Mouse (Mus musculus) liver, adult 2 months (tissue): ENCODE measurements at regions not wholly inside any gene's neighbourhood (a gene's known extent, or its start where the extent isn't known, plus 50 kb on each side); places are given as distances from the start of the nearest gene placed in this dataset.
A peak's percentile ranks its signal among the peaks of the same experiment; 100 is the strongest.

Experiments
- DNase-seq: peaks from one replicate; pipeline ENCODE4 v3.0.0-alpha.2; 2011; ENCODE audit warnings: low read depth, low spot score; ENCODE audit errors: extremely low read depth
- H3K27ac ChIP-seq: fragments of 200-500 bp; replicated peaks from 2 replicates; pipeline ENCODE4 v1.5.1; 2012; ENCODE audit warnings: low read depth, mild to moderate bottlenecking, control low read depth, inconsistent platforms, low read length; ENCODE audit not compliant: insufficient read depth
- H3K27me3 ChIP-seq: fragments of 200-500 bp; 2 replicates; pipeline ENCODE4 v1.6.1; 2012; ENCODE audit warnings: mild to moderate bottlenecking, moderate library complexity, low read length, inconsistent platforms; ENCODE audit not compliant: control insufficient read depth, insufficient read depth
- H3K36me3 ChIP-seq: fragments of 200-500 bp; 2 replicates; pipeline ENCODE4 v1.6.1; 2012; ENCODE audit warnings: low read length, inconsistent platforms; ENCODE audit not compliant: control insufficient read depth, insufficient read depth
- H3K4me1 ChIP-seq: fragments of 200-500 bp; 2 replicates; pipeline ENCODE4 v1.6.1; 2011; ENCODE audit warnings: low read length; ENCODE audit not compliant: control insufficient read depth, insufficient read depth
- H3K4me3 ChIP-seq: fragments of 200-500 bp; 2 replicates; pipeline ENCODE4 v1.5.1; 2011; ENCODE audit warnings: low read depth, mild to moderate bottlenecking, control low read depth, low read length, moderate library complexity; ENCODE audit not compliant: insufficient read depth
- H3K79me2 ChIP-seq: fragments of 200-500 bp; 2 replicates; pipeline ENCODE4 v1.6.1; 2012; ENCODE audit warnings: inconsistent platforms, mild to moderate bottlenecking, low read length, moderate library complexity; ENCODE audit not compliant: control insufficient read depth, insufficient read depth
- H3K9ac ChIP-seq: fragments of 200-500 bp; 2 replicates; pipeline ENCODE4 v1.6.1; 2012; ENCODE audit warnings: low read depth, mild to moderate bottlenecking, control low read depth, inconsistent platforms, low read length
- CTCF ChIP-seq: fragments of 200-500 bp; IDR thresholded peaks from 2 replicates; pipeline ENCODE4 v1.5.1; 2011; ENCODE audit warnings: low read depth, low read length, control low read depth
- POLR2A ChIP-seq: fragments of 200-500 bp; IDR thresholded peaks from 2 replicates; pipeline ENCODE4 v1.6.1; 2011; ENCODE audit warnings: low read length, control low read depth; ENCODE audit not compliant: insufficient read depth; ENCODE audit errors: extremely low read depth
- WGBS: fragments of 180-500 bp; shearing (Covaris S2); methylation state at CpG from one replicate; pipeline ENCODE4 v1.1.7; 2018; 5-methylcytosine and 5-hydroxymethylcytosine counted together

DNA sequence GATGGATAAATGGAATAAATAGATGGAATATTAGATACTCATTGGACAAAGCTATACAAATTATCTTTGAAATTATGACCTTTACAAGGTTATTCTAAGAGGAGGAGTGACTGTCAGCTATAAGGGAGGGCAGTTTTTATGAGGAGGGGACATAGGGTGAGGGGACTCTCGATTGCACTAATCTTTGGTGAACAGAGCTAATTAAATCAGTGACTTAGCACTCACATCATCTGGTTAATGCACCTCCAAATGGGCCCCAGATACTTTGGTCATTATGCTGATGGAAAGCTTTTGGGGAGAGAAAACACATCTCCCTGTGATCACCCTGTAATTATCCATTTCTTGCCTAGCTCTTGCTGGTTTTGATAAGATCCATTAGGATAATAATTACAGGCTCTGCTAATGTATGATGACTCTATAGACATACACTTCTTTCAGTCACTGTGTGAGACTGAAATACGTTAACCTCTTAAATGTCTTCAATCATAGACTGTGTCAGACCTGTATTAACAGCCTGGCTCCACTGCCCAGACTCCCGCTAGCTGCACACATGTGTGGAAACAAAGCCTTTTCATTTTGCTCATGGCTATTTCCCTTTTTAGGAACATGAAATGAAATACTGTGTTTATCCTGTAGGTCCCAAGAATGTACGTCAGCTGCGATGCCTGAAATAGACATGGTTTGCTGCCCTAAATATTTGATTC is 229.2 kb upstream of the Trib2 start:
- Histone ChIP-seq H3K27ac (no peak overlapping the region), H3K4me3 (no peak overlapping the region), H3K36me3 (no peaks in the 10 kb centered on the region), H3K79me2 (no peaks in the 10 kb centered on the region), H3K9ac (no peak overlapping the region), H3K27me3 (no peaks in the 10 kb centered on the region), H3K4me1 (peaks cover 6% of the 10 kb centered on the region)
- no peak for TF ChIP-seq CTCF
- no peak for TF ChIP-seq POLR2A
- 88% methylated on average over 5 of the region's 5 CpGs for WGBS
- no peak for DNase-seq

DNA sequence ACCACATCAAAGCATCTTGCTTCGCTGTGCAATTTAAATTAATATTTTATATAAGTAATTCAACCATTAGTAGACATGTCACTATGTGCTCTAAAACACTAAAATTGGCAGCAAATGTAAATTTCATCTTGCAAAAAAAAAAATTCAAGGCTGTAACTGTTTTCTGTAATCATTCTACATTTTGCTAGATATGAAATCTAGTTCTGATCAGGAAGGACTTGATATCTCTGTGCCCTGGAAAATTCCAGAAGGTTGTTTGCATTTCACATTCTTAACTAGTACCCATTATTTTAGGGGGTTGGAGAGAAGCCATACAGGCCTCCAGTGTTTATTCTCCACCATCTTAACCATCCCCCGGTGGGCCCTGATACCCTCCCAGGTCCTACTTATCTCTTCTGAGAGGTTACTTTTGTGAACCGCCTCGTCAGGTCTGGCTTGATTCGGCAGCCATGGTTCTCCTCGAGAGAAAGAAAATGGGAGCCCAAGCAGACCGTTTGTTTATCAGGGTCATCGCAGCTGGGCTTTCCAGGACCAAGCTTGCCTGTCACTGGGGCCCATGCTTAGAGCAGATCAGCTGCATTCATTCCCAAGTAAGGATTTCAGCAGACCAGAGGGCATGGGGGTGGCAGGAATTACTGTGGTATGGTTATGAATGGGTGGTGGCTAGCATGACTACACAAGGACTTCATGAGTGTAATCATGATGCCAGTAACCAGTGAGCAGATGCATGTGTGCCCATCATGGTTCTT is 226.9 kb upstream of the Trib2 start:
- no peak for TF ChIP-seq CTCF
- TF ChIP-seq POLR2A = no peak
- no peak overlapping the region for H3K9ac ChIP-seq
- peaks cover 6% of the 10 kb centered on the region for H3K4me1 ChIP-seq
- no peaks in the 10 kb centered on the region for H3K79me2 ChIP-seq
- no peak overlapping the region for H3K27ac ChIP-seq
- no peaks in the 10 kb centered on the region for H3K27me3 ChIP-seq
- no peaks in the 10 kb centered on the region for H3K36me3 ChIP-seq
- no peak overlapping the region for H3K4me3 ChIP-seq
- 84% methylated on average over 8 of the region's 8 CpGs for WGBS
- DNase-seq = no peak

DNA sequence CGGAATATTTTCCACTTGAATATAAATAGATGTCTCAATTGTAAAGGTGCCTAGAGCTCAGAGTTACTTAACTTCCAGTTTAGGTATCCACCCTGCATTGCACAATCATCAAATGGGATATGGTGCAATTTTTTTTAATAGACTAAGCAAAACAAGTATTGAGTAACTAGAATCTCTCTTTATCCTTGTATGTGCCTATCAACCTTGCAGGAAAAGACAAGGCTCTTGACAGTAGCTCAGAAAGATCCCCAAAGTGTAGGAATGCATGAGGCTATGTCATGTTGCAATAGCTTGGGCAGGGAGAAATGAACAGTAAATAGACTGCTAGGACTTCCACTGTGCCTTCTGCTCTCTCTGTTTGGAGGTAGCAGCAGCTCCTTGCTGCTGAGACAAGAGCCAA is 225.6 kb upstream of the Trib2 start:
- WGBS = 22% methylated on average over 1 of the region's 1 CpGs
- no peaks in the 10 kb centered on the region for H3K27me3 ChIP-seq
- TF ChIP-seq CTCF (no peak), POLR2A (no peak)
- H3K27ac ChIP-seq = no peak overlapping the region; the same call in 1 of the 2 replicates
- H3K4me1 ChIP-seq = peaks cover 6% of the 10 kb centered on the region
- no peaks in the 10 kb centered on the region for H3K36me3 ChIP-seq
- no peaks in the 10 kb centered on the region for H3K79me2 ChIP-seq
- H3K4me3 ChIP-seq = no peak overlapping the region
- peak; percentile 91 for DNase-seq
- H3K9ac ChIP-seq = no peak overlapping the region

DNA sequence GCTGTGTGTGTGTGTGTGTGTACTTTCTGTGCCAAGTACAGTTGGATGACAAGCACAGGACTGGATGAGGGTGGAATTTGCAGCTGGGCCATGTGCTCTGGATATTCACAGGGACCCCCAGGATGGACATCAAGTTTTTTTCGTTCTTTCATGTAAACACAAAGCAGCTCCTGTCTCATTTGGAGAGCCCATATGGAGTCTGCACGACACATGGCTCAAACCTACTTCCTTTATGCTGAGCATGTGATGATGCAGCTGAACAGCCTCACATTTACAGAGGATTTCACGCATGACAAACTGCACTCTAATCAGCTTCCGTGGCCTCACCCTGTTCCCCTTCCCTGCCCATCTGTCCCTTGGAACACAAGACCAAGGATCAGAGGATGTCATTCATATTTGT is 224.4 kb upstream of the Trib2 start:
- H3K4me1 ChIP-seq = peaks cover 6% of the 10 kb centered on the region
- H3K9ac ChIP-seq = no peak overlapping the region
- no peaks in the 10 kb centered on the region for H3K27me3 ChIP-seq
- H3K36me3 ChIP-seq = no peaks in the 10 kb centered on the region
- TF ChIP-seq POLR2A = no peak
- TF ChIP-seq CTCF = no peak
- 82% methylated on average over 4 of the region's 4 CpGs for WGBS
- H3K4me3 ChIP-seq = no peak overlapping the region
- DNase-seq = no peak
- H3K79me2 ChIP-seq = no peaks in the 10 kb centered on the region
- H3K27ac ChIP-seq = no peak overlapping the region

GRCm38 (mm10) chr12:16035551-16035950 is 218.8 kb upstream of the Trib2 start:
- H3K36me3 ChIP-seq = no peaks in the 10 kb centered on the region
- H3K79me2 ChIP-seq = no peaks in the 10 kb centered on the region
- H3K27me3 ChIP-seq = no peaks in the 10 kb centered on the region
- H3K4me3 ChIP-seq = no peak overlapping the region
- DNase-seq = no peak
- no peaks in the 10 kb centered on the region; the same call in 1 of the 2 replicates for H3K4me1 ChIP-seq
- H3K9ac ChIP-seq = no peak overlapping the region
- TF ChIP-seq CTCF (no peak), POLR2A (no peak)
- H3K27ac ChIP-seq = no peak overlapping the region
- 77% methylated on average over 2 of the region's 2 CpGs for WGBS
